Mouse (Mus musculus) hindbrain, embryonic 15.5 days (tissue): Measurements from ENCODE around the gene Tmem248. TPM values are rescaled to one million over a fixed set of nuclear protein-coding genes. Genes with fewer than 3 reads are reported as not detected.

ENCODE experiments used
- polyA plus RNA-seq: library from polyadenylated mRNA; unstranded; fragments of >200 nt; fragmentation: Nextera tagmentation; extraction: Ambion mirVana; gene quantifications from 2 replicates; pipeline ENCODE4 v1.2.1, GENCODE M21; 2015

Tmem248 gene
- polyA plus RNA-seq, 1 experiment from 2014 or later: 26.2 TPM

Other genes with a start within 250 kb of the Tmem248 start
- 31.9 and 33.9 TPM in 2 replicates for gene Gusb, start 214.0 kb upstream of the Tmem248 start, polyA plus RNA-seq
- gene Asl, start 187.8 kb upstream of the Tmem248 start, polyA plus RNA-seq: 37.4 and 39.5 TPM in 2 replicates
- gene Crcp, start 187.8 kb upstream of the Tmem248 start, polyA plus RNA-seq: 82.2 and 83.2 TPM in 2 replicates
- gene Tpst1, start 143.8 kb upstream of the Tmem248 start, polyA plus RNA-seq: 57.2 and 59.8 TPM in 2 replicates
- 17.7 and 18.1 TPM in 2 replicates for gene Kctd7, start 72.2 kb upstream of the Tmem248 start, polyA plus RNA-seq
- 39.8 and 40.6 TPM in 2 replicates for gene Rabgef1, start 45.3 kb upstream of the Tmem248 start, polyA plus RNA-seq
- gene Sbds, start 38.4 kb downstream of the Tmem248 start, polyA plus RNA-seq: 56.2 and 56.7 TPM in 2 replicates
- 21.9 and 22.3 TPM in 2 replicates for gene Tyw1, start 38.5 kb downstream of the Tmem248 start, polyA plus RNA-seq
- 38.4 and 39.3 TPM in 2 replicates for gene Caln1, start 152.4 kb downstream of the Tmem248 start, polyA plus RNA-seq
- gene A330070K13Rik, start 167.6 kb downstream of the Tmem248 start, polyA plus RNA-seq: 0.26 TPM in 1 of 2 replicates, not detected in the other